ENCODE assay signal across 14 mouse cellular contexts in genomic region chr17:15069124-15069523, GRCm38 (mm10). TPM values are rescaled to one million over a fixed set of nuclear protein-coding genes. Genes with fewer than 3 reads are reported as not detected.
DNase-seq lines count a peak whose midpoint lies in the region; ATAC-seq and TF ChIP-seq lines count a peak whose summit lies in the region.
"Had no signal": no experiment of that assay in that cellular context is flagged by ENCODE, and none has a peak within 500 bp of the region (broad histone marks: within the 10 kb centered on the region; RNA-seq: fewer than 3 reads in every experiment).

No protein-coding gene starts in this region.

- H3K79me2 ChIP-seq in liver, adult 2 months (ENCODE audit: control insufficient read depth, insufficient read depth, low read length): no peaks in the 10 kb centered on the region

- 50% methylated on average over 2 of the region's 2 CpGs for WGBS in heart, embryonic 13.5 days
- 25% methylated on average over 2 of the region's 2 CpGs for WGBS in liver, adult 2 months
- WGBS in liver, embryonic 12.5 days (ENCODE audit: insufficient replicate concordance): 32% methylated on average over 2 of the region's 2 CpGs
- WGBS in liver, postnatal 0 days (ENCODE audit: insufficient replicate concordance): 27% methylated on average over 2 of the region's 2 CpGs
- 75% methylated on average over 2 of the region's 2 CpGs for WGBS in hindbrain, embryonic 16.5 days

- no peak overlapping the region for H3K4me2 ChIP-seq in heart, embryonic 13.5 days
- no peak overlapping the region for H3K4me2 ChIP-seq in liver, embryonic 12.5 days
- no peak overlapping the region for H3K4me2 ChIP-seq in liver, postnatal 0 days (ENCODE audit: low read depth, low read length)
- H3K4me2 ChIP-seq in hindbrain, embryonic 16.5 days (ENCODE audit: low read length): no peak overlapping the region
- H3K4me2 ChIP-seq: midbrain, embryonic 13.5 days had no signal

- H3K27ac ChIP-seq in heart, embryonic 13.5 days (replicated peaks): peak overlapping the region; percentile 24; the same call in 1 of the 2 replicates
- no peak overlapping the region for H3K27ac ChIP-seq in liver, adult 2 months (replicated peaks; ENCODE audit: insufficient read depth, low read depth, low read length)
- H3K27ac ChIP-seq in liver, embryonic 12.5 days: no peak overlapping the region
- H3K27ac ChIP-seq in liver, postnatal 0 days (ENCODE audit: low read depth): no peak overlapping the region
- no peak overlapping the region for H3K27ac ChIP-seq in hindbrain, embryonic 16.5 days (ENCODE audit: low read depth, low read length)
- H3K27ac ChIP-seq: midbrain, embryonic 13.5 days; stomach, postnatal 0 days had no signal

- no peak for TF ChIP-seq EP300 in liver, postnatal 0 days (IDR thresholded peaks at IDR 0.05; ENCODE audit: low read depth)

- H3K9me3 ChIP-seq in heart, embryonic 13.5 days: no peaks in the 10 kb centered on the region
- no peaks in the 10 kb centered on the region for H3K9me3 ChIP-seq in liver, embryonic 12.5 days (replicated peaks)
- no peaks in the 10 kb centered on the region for H3K9me3 ChIP-seq in liver, postnatal 0 days (ENCODE audit: low read length)
- H3K9me3 ChIP-seq in hindbrain, embryonic 16.5 days (ENCODE audit: control insufficient read depth, low read length): no peaks in the 10 kb centered on the region
- H3K9me3 ChIP-seq: midbrain, embryonic 13.5 days had no signal

- no peak overlapping the region for H3K9ac ChIP-seq in heart, embryonic 13.5 days
- no peak overlapping the region for H3K9ac ChIP-seq in liver, adult 2 months (ENCODE audit: low read depth, low read length)
- H3K9ac ChIP-seq in liver, embryonic 12.5 days: no peak overlapping the region
- H3K9ac ChIP-seq in liver, postnatal 0 days (replicated peaks): no peak overlapping the region
- no peak overlapping the region for H3K9ac ChIP-seq in hindbrain, embryonic 16.5 days (ENCODE audit: low read depth, low read length)
- H3K9ac ChIP-seq: forebrain, postnatal 0 days; midbrain, embryonic 13.5 days had no signal

- H3K36me3 ChIP-seq in heart, embryonic 13.5 days: peaks cover 2% of the 10 kb centered on the region; the same call in 1 of the 2 replicates
- H3K36me3 ChIP-seq in liver, adult 2 months (ENCODE audit: control insufficient read depth, insufficient read depth, low read length): no peaks in the 10 kb centered on the region
- H3K36me3 ChIP-seq in liver, embryonic 12.5 days: no peaks in the 10 kb centered on the region
- 0 out of 2 replicates have a peak, but pooled peaks cover 5% of the 10 kb centered on the region for H3K36me3 ChIP-seq in liver, postnatal 0 days (replicated peaks; ENCODE audit: insufficient read depth, low read length)
- H3K36me3 ChIP-seq in hindbrain, embryonic 16.5 days (ENCODE audit: control insufficient read depth, insufficient read depth, low read length): no peaks in the 10 kb centered on the region

- ATAC-seq in heart, embryonic 13.5 days (ENCODE audit: extremely low read depth, insufficient number of reproducible peaks, low FRiP score, low TSS enrichment): no peak
- no peak for ATAC-seq in liver, embryonic 12.5 days
- ATAC-seq in liver, postnatal 0 days: peak; percentile 31; the same call in 1 of the 2 replicates
- ATAC-seq in hindbrain, embryonic 16.5 days: no peak
- ATAC-seq: forebrain, postnatal 0 days; midbrain, embryonic 13.5 days had no signal

- H3K4me1 ChIP-seq in heart, embryonic 13.5 days: peaks cover 35% of the 10 kb centered on the region
- H3K4me1 ChIP-seq in liver, adult 2 months (ENCODE audit: control insufficient read depth, insufficient read depth, low read length): peaks cover 12% of the 10 kb centered on the region
- peaks cover 12% of the 10 kb centered on the region; the same call in 1 of the 2 replicates for H3K4me1 ChIP-seq in liver, embryonic 12.5 days
- peaks cover 12% of the 10 kb centered on the region; the same call in 1 of the 2 replicates for H3K4me1 ChIP-seq in liver, postnatal 0 days (ENCODE audit: insufficient read depth)
- H3K4me1 ChIP-seq in hindbrain, embryonic 16.5 days (ENCODE audit: control insufficient read depth, insufficient read depth, low read depth, low read length): no peaks in the 10 kb centered on the region

- no peak for TF ChIP-seq POLR2A in liver, adult 2 months (IDR thresholded peaks at IDR 0.05; ENCODE audit: extremely low read depth, insufficient read depth, low read length)

- no peak for DNase-seq in heart, adult 8-10 months (ENCODE audit: low spot score)
- peak; percentile 72 for DNase-seq in liver, adult 2 months (ENCODE audit: extremely low read depth, low read depth, low spot score)
- DNase-seq in kidney, postnatal 10 days: peak; percentile 47
- DNase-seq in liver, postnatal 0 days: no peak
- DNase-seq in Muller cell, postnatal 12 days (ENCODE audit: inconsistent ontology term): no peak
- DNase-seq: forebrain, postnatal 0 days; heart, postnatal 36 days; spleen, adult 18-20 months had no signal

- no peak overlapping the region for H3K4me3 ChIP-seq in heart, embryonic 13.5 days
- H3K4me3 ChIP-seq in liver, adult 2 months (ENCODE audit: insufficient read depth, low read depth, low read length): no peak overlapping the region
- no peak overlapping the region for H3K4me3 ChIP-seq in liver, embryonic 12.5 days
- H3K4me3 ChIP-seq in liver, postnatal 0 days (ENCODE audit: low read depth, low read length): no peak overlapping the region
- H3K4me3 ChIP-seq in hindbrain, embryonic 16.5 days (ENCODE audit: low read length): no peak overlapping the region
- H3K4me3 ChIP-seq: midbrain, embryonic 13.5 days had no signal

- H3K27me3 ChIP-seq in heart, embryonic 13.5 days (replicated peaks): peaks cover 23% of the 10 kb centered on the region
- no peaks in the 10 kb centered on the region for H3K27me3 ChIP-seq in liver, adult 2 months (ENCODE audit: control insufficient read depth, insufficient read depth, low read length)
- no peaks in the 10 kb centered on the region for H3K27me3 ChIP-seq in liver, embryonic 12.5 days (replicated peaks)
- no peaks in the 10 kb centered on the region for H3K27me3 ChIP-seq in liver, postnatal 0 days (ENCODE audit: insufficient read depth, low read length)
- H3K27me3 ChIP-seq in hindbrain, embryonic 16.5 days (replicated peaks; ENCODE audit: control insufficient read depth, insufficient read depth, low read length): no peaks in the 10 kb centered on the region

- no peak for TF ChIP-seq CTCF in liver, adult 2 months (IDR thresholded peaks at IDR 0.05; ENCODE audit: low read depth, low read length)
- TF ChIP-seq CTCF in liver, postnatal 0 days (IDR thresholded peaks at IDR 0.05; ENCODE audit: low read depth): no peak

RNA-seq across cellular contexts. Expression of gene Gm3448, which starts 27.8 kb away (rescaled TPM):
- 2.2 and 3.2 TPM in 2 replicates for polyA plus RNA-seq in heart, embryonic 13.5 days (2015; fragmentation: Nextera tagmentation; extraction: Ambion mirVana)
- 1 to 10 TPM in 2 of 4 experiments, under 1 TPM in 2; 0.55 to 1.4 (median 1.1) TPM for total RNA-seq in heart, adult 8-10 months (2022)
- 3.8 and 3.9 TPM in 2 replicates for total RNA-seq in liver, adult 2 months (2014; rRNA removed)
- polyA plus RNA-seq in liver, adult 2 months (2012; rRNA removed): 0.30 and 0.61 TPM in 2 replicates
- 4.1 and 5.0 TPM in 2 replicates for polyA plus RNA-seq in liver, embryonic 12.5 days (2016; fragmentation: Nextera tagmentation; extraction: Ambion mirVana)
- polyA plus RNA-seq in liver, postnatal 0 days (2015; fragmentation: Nextera tagmentation; extraction: Ambion mirVana): 3.3 and 5.4 TPM in 2 replicates
- 3.1 and 3.7 TPM in 2 replicates for polyA plus RNA-seq in hindbrain, embryonic 16.5 days (2015; fragmentation: Nextera tagmentation; extraction: Ambion mirVana)

RNA-seq across cellular contexts. Expression of gene Tcte3, which starts 27.8 kb away (rescaled TPM):
- 0.62 TPM in 1 of 2 replicates, not detected in the other for polyA plus RNA-seq in heart, embryonic 13.5 days (2015; fragmentation: Nextera tagmentation; extraction: Ambion mirVana)
- not detected for total RNA-seq in heart, adult 8-10 months (2022)
- not detected in 2 replicates for total RNA-seq in liver, adult 2 months (2014; rRNA removed)
- not detected in 2 replicates for polyA plus RNA-seq in liver, adult 2 months (2012; rRNA removed)
- 3.1 and 3.5 TPM in 2 replicates for polyA plus RNA-seq in liver, embryonic 12.5 days (2016; fragmentation: Nextera tagmentation; extraction: Ambion mirVana)
- polyA plus RNA-seq in liver, postnatal 0 days (2015; fragmentation: Nextera tagmentation; extraction: Ambion mirVana): 3.7 and 5.2 TPM in 2 replicates
- polyA plus RNA-seq in hindbrain, embryonic 16.5 days (2015; fragmentation: Nextera tagmentation; extraction: Ambion mirVana): 0.80 and 0.96 TPM in 2 replicates
- total RNA-seq: forebrain, postnatal 0 days; granulocyte monocyte progenitor cell, adult 5-6 weeks; heart, postnatal 36 days had no signal
- polyA plus RNA-seq: forebrain, postnatal 0 days; midbrain, embryonic 13.5 days had no signal

RNA-seq across cellular contexts. Expression of gene Ermard, which starts 28.1 kb away (rescaled TPM):
- 51.8 and 66.8 TPM in 2 replicates for polyA plus RNA-seq in heart, embryonic 13.5 days (2015; fragmentation: Nextera tagmentation; extraction: Ambion mirVana)
- 10 to 100 TPM; 21.6 to 33.2 (median 27.0) TPM for total RNA-seq in heart, adult 8-10 months (2022)
- total RNA-seq in liver, adult 2 months (2014; rRNA removed): 53.6 and 59.1 TPM in 2 replicates
- polyA plus RNA-seq in liver, adult 2 months (2012; rRNA removed): 15.4 and 24.9 TPM in 2 replicates
- 48.1 and 48.2 TPM in 2 replicates for polyA plus RNA-seq in liver, embryonic 12.5 days (2016; fragmentation: Nextera tagmentation; extraction: Ambion mirVana)
- polyA plus RNA-seq in liver, postnatal 0 days (2015; fragmentation: Nextera tagmentation; extraction: Ambion mirVana): 24.2 and 27.2 TPM in 2 replicates
- polyA plus RNA-seq in hindbrain, embryonic 16.5 days (2015; fragmentation: Nextera tagmentation; extraction: Ambion mirVana): 76.3 and 76.8 TPM in 2 replicates

RNA-seq across cellular contexts. Expression of gene Gm3435, which starts 59.1 kb away (rescaled TPM):
- 4.4 and 4.9 TPM in 2 replicates for polyA plus RNA-seq in heart, embryonic 13.5 days (2015; fragmentation: Nextera tagmentation; extraction: Ambion mirVana)
- 1 to 10 TPM in 3 of 4 experiments, under 1 TPM in 1; 0.68 to 3.5 (median 2.2) TPM for total RNA-seq in heart, adult 8-10 months (2022)
- total RNA-seq in liver, adult 2 months (2014; rRNA removed): 5.6 and 7.1 TPM in 2 replicates
- 0.67 and 1.3 TPM in 2 replicates for polyA plus RNA-seq in liver, adult 2 months (2012; rRNA removed)
- polyA plus RNA-seq in liver, embryonic 12.5 days (2016; fragmentation: Nextera tagmentation; extraction: Ambion mirVana): 4.2 and 4.9 TPM in 2 replicates
- 2.7 and 3.7 TPM in 2 replicates for polyA plus RNA-seq in liver, postnatal 0 days (2015; fragmentation: Nextera tagmentation; extraction: Ambion mirVana)
- polyA plus RNA-seq in hindbrain, embryonic 16.5 days (2015; fragmentation: Nextera tagmentation; extraction: Ambion mirVana): 5.0 and 6.7 TPM in 2 replicates

Comparison
In these comparisons a context has a peak if more than half of its experiments do, and no peak if none do; other contexts are left out.
1. DNase-seq: peak in liver, adult 2 months (single experiment) and kidney, postnatal 10 days (single experiment); none in heart, adult 8-10 months (single experiment), liver, postnatal 0 days (single experiment) and Muller cell, postnatal 12 days (single experiment).